Mouse (Mus musculus): ENCODE results near the gene Bcl10.

DNA sequence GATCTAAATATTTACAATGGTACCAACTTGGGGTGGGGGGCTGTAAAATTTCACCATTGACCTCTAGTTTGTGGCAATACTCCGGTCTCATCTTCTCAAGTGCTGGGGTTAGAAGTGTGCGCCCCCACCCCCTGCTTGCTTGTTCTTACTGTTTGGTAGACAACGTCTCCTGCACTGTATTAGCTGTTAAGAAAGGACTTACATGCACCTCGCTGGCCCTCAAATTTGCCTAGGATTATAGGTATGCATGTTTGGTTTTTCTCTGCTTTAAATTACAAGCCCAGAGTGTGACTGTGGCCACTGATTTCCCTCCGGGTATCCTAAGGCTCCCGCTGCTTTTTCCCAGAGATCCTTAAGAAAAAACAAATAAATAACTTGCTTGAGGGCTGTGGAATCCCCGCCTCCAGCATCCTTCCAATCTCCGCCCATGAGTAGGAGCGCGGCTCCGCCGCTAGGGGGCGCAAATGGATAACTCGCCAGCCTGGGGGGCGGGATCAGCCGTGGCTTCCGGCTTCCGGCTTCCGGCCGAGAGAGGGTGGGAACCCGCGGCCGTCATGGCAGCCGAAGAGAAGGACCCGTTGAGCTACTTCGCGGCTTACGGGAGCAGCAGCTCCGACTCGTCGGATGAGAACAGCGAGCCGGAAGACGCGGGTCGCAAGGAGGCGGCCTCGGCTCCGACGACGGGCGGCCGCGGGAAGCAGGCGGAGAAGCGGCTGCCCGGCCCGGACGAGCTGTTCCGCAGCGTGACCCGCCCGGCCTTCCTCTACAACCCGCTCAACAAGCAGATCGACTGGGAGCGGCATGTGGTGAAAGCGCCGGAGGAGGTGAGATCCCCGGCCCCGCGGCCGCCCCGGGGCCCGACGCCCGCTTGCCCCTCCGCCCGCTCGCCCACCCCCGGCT is 15.2 kb downstream of the Bcl10 start, which contains the start of gene 2410004B18Rik:
- TF ChIP-seq POLR2A (IDR thresholded peaks at IDR 0.05; ENCODE audit: insufficient read depth, low read depth, low read length) (peak; percentile 90), CTCF (IDR thresholded peaks at IDR 0.05; ENCODE audit: insufficient read depth, low read depth, low read length) (peak; percentile 95)

All from olfactory bulb, adult 2 months (tissue).